Mouse (Mus musculus) layer of hippocampus, adult 9-10 months (tissue): ENCODE data around the gene Atp5d.

Experiments used
- DNase-seq: peaks from one replicate; pipeline ENCODE4 v3.0.0; 2022; ENCODE audit warnings: low spot score

Atp5d gene

GRCm38 (mm10) chr10:80187739-80188138 is 49.3 kb downstream of the Atp5d start:
- DNase-seq = no peak

- DNase-seq = no peak
Observed at GRCm38 (mm10) chr10:80188453-80189024, 50.1 kb downstream of the Atp5d start.

- DNase-seq = no peak
Observed at GRCm38 (mm10) chr10:80189999-80190398, 51.6 kb downstream of the Atp5d start.

GRCm38 (mm10) chr10:80190491-80191051 is 52.1 kb downstream of the Atp5d start:
- no peak for DNase-seq

- DNase-seq = no peak
Observed at GRCm38 (mm10) chr10:80193976-80194375, 55.5 kb downstream of the Atp5d start.

- no peak for DNase-seq
Observed at GRCm38 (mm10) chr10:80194441-80194840, 56.0 kb downstream of the Atp5d start.
